Mouse (Mus musculus) mesoderm, embryonic 11.5 days (tissue): Measurements from ENCODE around the gene Hk1.

Experiments
- DNase-seq: peaks from one replicate; pipeline ENCODE4 v3.0.0-alpha.2; 2012; ENCODE audit warnings: low read depth, low spot score

Hk1 gene

GRCm38 (mm10) chr10:62379808-62380207 lies at the start of gene Hk1:
Gene Hk1, minus strand, starts transcription at chr10:62379908.
- no peak for DNase-seq

GRCm38 (mm10) chr10:62425081-62425871 lies 45.6 kb upstream of the Hk1 start:
- DNase-seq: no peak

GRCm38 (mm10) chr10:62422255-62422654 lies 42.5 kb upstream of the Hk1 start, which contains the start of gene Hkdc1:
Gene Hkdc1, minus strand, starts transcription at chr10:62422491.
- DNase-seq: no peak

- DNase-seq: no peak
Measured at GRCm38 (mm10) chr10:62421127-62421526, 41.4 kb upstream of the Hk1 start.

- DNase-seq: no peak
Measured at GRCm38 (mm10) chr10:62420399-62420798, 40.7 kb upstream of the Hk1 start.

GRCm38 (mm10) chr10:62419422-62419821 lies 39.7 kb upstream of the Hk1 start:
- no peak for DNase-seq

- no peak for DNase-seq
Measured at GRCm38 (mm10) chr10:62418831-62419356, 39.2 kb upstream of the Hk1 start.

GRCm38 (mm10) chr10:62413606-62413982 lies 33.9 kb upstream of the Hk1 start:
- no peak for DNase-seq

GRCm38 (mm10) chr10:62412906-62413605 lies 33.3 kb upstream of the Hk1 start:
- DNase-seq: no peak

GRCm38 (mm10) chr10:62411431-62412410 lies 32.0 kb upstream of the Hk1 start:
- DNase-seq: no peak

GRCm38 (mm10) chr10:62410943-62411342 lies 31.2 kb upstream of the Hk1 start:
- DNase-seq: peak; percentile 68

- peak; percentile 48 for DNase-seq
Measured at GRCm38 (mm10) chr10:62404901-62405300, 25.2 kb upstream of the Hk1 start.

GRCm38 (mm10) chr10:62401641-62402111 lies 22.0 kb upstream of the Hk1 start:
- no peak for DNase-seq

- no peak for DNase-seq
Measured at GRCm38 (mm10) chr10:62383011-62383410, 3.3 kb upstream of the Hk1 start.

- DNase-seq: no peak
Measured at GRCm38 (mm10) chr10:62380936-62381335, 1.2 kb upstream of the Hk1 start.

- DNase-seq: no peak
Measured at GRCm38 (mm10) chr10:62358827-62359226, 20.9 kb downstream of the Hk1 start.

- no peak for DNase-seq
Measured at GRCm38 (mm10) chr10:62356105-62356730, 23.5 kb downstream of the Hk1 start.

- DNase-seq: no peak
Measured at GRCm38 (mm10) chr10:62345147-62345546, 34.6 kb downstream of the Hk1 start.

GRCm38 (mm10) chr10:62344004-62344752 lies 35.5 kb downstream of the Hk1 start:
- DNase-seq: no peak

GRCm38 (mm10) chr10:62342512-62342911 lies 37.2 kb downstream of the Hk1 start:
- DNase-seq: no peak
